Mouse (Mus musculus) stomach, postnatal 0 days (tissue): ENCODE data around the gene Grb7.

Source experiments
- CTCF ChIP-seq: IDR thresholded peaks from 2 replicates; pipeline ENCODE4 v1.5.1; 2016; ENCODE audit warnings: antibody characterized with exemption, low read depth, mild to moderate bottlenecking, moderate library complexity
- EP300 ChIP-seq: optimal IDR thresholded peaks from 2 replicates; pipeline ENCODE3; 2016; ENCODE audit warnings: antibody characterized with exemption

DNA sequence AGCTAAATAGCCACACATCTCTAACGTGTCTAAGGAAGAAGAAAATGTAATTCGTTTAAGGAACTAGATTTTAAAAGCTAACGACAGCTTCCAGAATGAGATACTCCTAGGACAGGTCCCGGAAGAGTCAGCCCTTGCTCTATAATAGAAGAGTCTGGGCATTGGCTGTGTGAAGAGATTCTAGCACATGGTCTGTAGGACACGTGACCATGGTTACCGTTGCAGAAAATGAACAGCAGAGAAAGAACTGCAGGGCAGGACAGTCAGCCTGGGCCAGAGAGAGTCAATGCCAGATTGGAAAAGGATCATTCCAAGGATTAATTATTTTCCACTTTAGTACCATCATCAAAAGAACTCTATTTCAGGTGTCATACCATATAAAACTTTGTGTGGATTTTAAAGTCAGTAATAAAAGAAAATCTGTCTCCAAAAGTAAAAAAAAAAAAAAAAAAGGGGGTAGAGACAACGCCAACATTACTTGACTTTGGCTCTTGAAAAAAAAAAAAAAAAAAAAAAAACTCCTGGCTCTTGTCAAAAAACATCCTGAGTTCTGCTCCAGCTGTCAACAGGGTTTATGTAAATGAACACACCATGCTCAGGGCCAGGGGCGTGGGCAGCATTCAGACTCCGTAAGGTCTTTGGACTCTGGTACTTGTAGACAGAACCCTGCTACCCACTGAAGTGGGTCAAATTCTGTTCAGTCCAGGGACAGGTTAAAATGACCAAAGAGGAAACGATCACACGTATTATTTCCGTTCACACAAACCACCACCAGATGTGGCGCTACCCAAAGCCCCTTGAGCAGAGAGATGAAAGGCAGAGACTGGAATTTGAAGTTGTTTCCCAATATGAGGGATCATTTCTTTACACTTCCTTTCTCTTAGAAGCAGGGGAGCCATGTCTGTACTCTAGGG is 33.1 kb downstream of the Grb7 start:
- no peak for TF ChIP-seq CTCF
- no peak for TF ChIP-seq EP300
